Mouse (Mus musculus) C2C12 (cell line): ENCODE results near the gene Klhl20.

Experiments
- CEBPB ChIP-seq: IDR thresholded peaks from one replicate; pipeline ENCODE4 v1.6.1; 2011; ENCODE audit warnings: low read depth, mild to moderate bottlenecking, control low read depth, moderate library complexity
- CTCF ChIP-seq: IDR thresholded peaks from one replicate; pipeline ENCODE4 v1.5.1; 2011; ENCODE audit not compliant: control insufficient read depth, insufficient read depth, insufficient read length
- FOSL1 ChIP-seq: IDR thresholded peaks from one replicate; pipeline ENCODE4 v1.8.0; 2011; ENCODE audit warnings: mild to moderate bottlenecking, low read length; ENCODE audit not compliant: poor library complexity, insufficient read depth, severe bottlenecking
- MAX ChIP-seq: IDR thresholded peaks from one replicate; pipeline ENCODE4 v1.6.1; 2011; ENCODE audit warnings: mild to moderate bottlenecking, control low read depth
- MYOD1 ChIP-seq: IDR thresholded peaks from one replicate; pipeline ENCODE4 v1.6.1; 2011; ENCODE audit warnings: low read depth; ENCODE audit not compliant: control insufficient read depth, insufficient read length
- MYOG ChIP-seq: IDR thresholded peaks from one replicate; pipeline ENCODE4 v1.6.1; 2011; ENCODE audit not compliant: control insufficient read depth, insufficient read length; ENCODE audit errors: extremely low read depth
- USF1 ChIP-seq: IDR thresholded peaks from one replicate; pipeline ENCODE4 v1.6.1; 2011; ENCODE audit warnings: low read depth, mild to moderate bottlenecking, control low read depth, moderate library complexity

DNA sequence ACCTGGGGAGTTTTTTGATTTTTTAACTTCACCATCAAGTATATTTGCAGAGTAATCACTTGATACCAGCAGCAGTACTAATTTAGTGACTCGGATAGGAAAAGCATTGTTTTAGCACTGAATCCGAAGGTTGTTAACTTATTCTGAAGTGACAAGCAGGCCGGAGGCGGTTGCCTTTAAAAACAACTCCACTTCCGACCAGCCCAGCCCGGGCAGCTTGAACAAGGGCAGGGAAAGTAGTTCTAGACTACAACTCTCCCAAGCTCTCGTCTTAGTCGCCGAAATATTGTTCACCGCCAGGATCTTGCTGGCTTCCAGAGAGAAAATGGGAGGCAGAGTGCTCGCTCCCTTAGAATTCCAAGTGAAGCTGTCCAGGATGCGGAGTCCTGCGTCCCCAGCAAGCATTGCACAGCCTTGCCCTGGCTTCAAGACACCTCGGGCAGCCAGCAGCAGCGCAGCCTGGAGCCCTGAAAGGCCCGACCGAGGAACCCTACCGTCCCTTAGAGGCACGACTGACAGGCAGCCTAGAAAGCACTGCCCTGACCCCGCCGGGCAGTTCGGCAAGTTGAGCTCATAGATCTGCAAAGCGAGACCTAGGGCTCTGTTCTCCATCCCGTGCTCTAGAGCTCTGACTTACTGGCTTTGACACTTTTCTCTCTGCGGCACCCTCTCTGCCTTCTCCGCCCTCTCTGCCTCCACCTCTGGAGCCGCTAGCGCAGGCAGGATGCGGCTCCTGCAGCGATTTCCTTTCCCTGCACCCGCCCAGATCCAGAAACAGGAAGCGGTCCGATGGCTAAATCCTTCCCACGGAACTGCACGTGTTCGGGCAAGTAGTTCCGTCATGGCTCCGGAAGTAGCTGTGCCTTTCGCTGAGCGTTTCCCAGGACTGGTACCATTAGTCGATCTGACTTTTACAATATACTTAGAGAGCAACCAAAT lies at the start of gene Klhl20:
- no peak for TF ChIP-seq CTCF
- no peak for TF ChIP-seq MYOD1
- TF ChIP-seq MAX: peak; percentile 98
- TF ChIP-seq MYOG: no peak
- TF ChIP-seq USF1: peak; percentile 37
- no peak for TF ChIP-seq CEBPB
- no peak for TF ChIP-seq FOSL1
